Mouse (Mus musculus): ENCODE data around the gene Cenpb.
A peak's percentile ranks its signal among the peaks of the same experiment; 100 is the strongest.
"Not testable (repeated sequence)": the region's sequence is repeated elsewhere in the genome, so short reads cannot be mapped to it uniquely, and the experiment has no call there.

Gene Cenpb

GRCm38 (mm10) chr2:131179990-131180587 lies at the start of gene Cenpb:
Gene Cenpb (minus strand): TSS chr2:131180067.
- DNase-seq = peak; percentile 85

- no peak for DNase-seq
Observed at GRCm38 (mm10) chr2:131227243-131227642, 47.4 kb upstream of the Cenpb start.

- not testable (repeated sequence) for DNase-seq
Observed at GRCm38 (mm10) chr2:131226669-131227068, 46.8 kb upstream of the Cenpb start.

- no peak for DNase-seq
Observed at GRCm38 (mm10) chr2:131225178-131225577, 45.3 kb upstream of the Cenpb start.

GRCm38 (mm10) chr2:131223569-131223968 lies 43.7 kb upstream of the Cenpb start:
- no peak for DNase-seq

GRCm38 (mm10) chr2:131222562-131222961 lies 42.7 kb upstream of the Cenpb start:
- DNase-seq = no peak

GRCm38 (mm10) chr2:131221853-131222515 lies 42.1 kb upstream of the Cenpb start:
- no peak for DNase-seq

GRCm38 (mm10) chr2:131220030-131220429 lies 40.2 kb upstream of the Cenpb start:
- no peak for DNase-seq

GRCm38 (mm10) chr2:131215941-131216858 lies 36.3 kb upstream of the Cenpb start:
- no peak for DNase-seq

GRCm38 (mm10) chr2:131213773-131214172 lies 33.9 kb upstream of the Cenpb start:
- DNase-seq = no peak

- DNase-seq = peak; percentile 64
Observed at GRCm38 (mm10) chr2:131211026-131211615, 31.3 kb upstream of the Cenpb start.

- peak; percentile 95 for DNase-seq
Observed at GRCm38 (mm10) chr2:131209969-131210792, 30.3 kb upstream of the Cenpb start.

- peak; percentile 58 for DNase-seq
Observed at GRCm38 (mm10) chr2:131209125-131209795, 29.4 kb upstream of the Cenpb start.

GRCm38 (mm10) chr2:131208356-131208755 lies 28.5 kb upstream of the Cenpb start:
- DNase-seq = no peak

GRCm38 (mm10) chr2:131206778-131207177 lies 26.9 kb upstream of the Cenpb start, which contains the start of gene Ap5s1:
Gene Ap5s1 (plus strand): TSS chr2:131207078.
- no peak for DNase-seq

GRCm38 (mm10) chr2:131205521-131206182 lies 25.8 kb upstream of the Cenpb start:
- no peak for DNase-seq

- DNase-seq = peak; percentile 45
Observed at GRCm38 (mm10) chr2:131204410-131204981, 24.6 kb upstream of the Cenpb start.

GRCm38 (mm10) chr2:131203816-131204409 lies 24.0 kb upstream of the Cenpb start:
- DNase-seq = no peak

- DNase-seq = peak; percentile 46
Observed at GRCm38 (mm10) chr2:131201262-131201661, 21.4 kb upstream of the Cenpb start.

- DNase-seq = no peak
Observed at GRCm38 (mm10) chr2:131200710-131201109, 20.8 kb upstream of the Cenpb start.
